Mouse (Mus musculus) embryonic facial prominence, embryonic 10.5 days (tissue): ENCODE results near the gene Usp21. TPM values are rescaled to one million over a fixed set of nuclear protein-coding genes. Genes with fewer than 3 reads are reported as not detected.

Experiments
- DNase-seq: peaks from one replicate; pipeline ENCODE4 v3.0.0-alpha.2; 2017; ENCODE audit warnings: low spot score
- H3K27ac ChIP-seq: fragments of 300-500 bp; sonication (generic); replicated peaks from 2 replicates; pipeline ENCODE4 v1.5.1; 2016; ENCODE audit warnings: mild to moderate bottlenecking
- H3K27me3 ChIP-seq: fragments of 300-500 bp; sonication (generic); replicated peaks from 2 replicates; pipeline ENCODE4 v1.6.1; 2016; ENCODE audit warnings: low read depth, mild to moderate bottlenecking; ENCODE audit not compliant: poor library complexity, severe bottlenecking
- H3K36me3 ChIP-seq: fragments of 300-500 bp; sonication (generic); replicated peaks from 2 replicates; pipeline ENCODE4 v1.6.1; 2016; ENCODE audit warnings: mild to moderate bottlenecking, moderate library complexity
- H3K4me1 ChIP-seq: fragments of 300-500 bp; sonication (generic); 2 replicates; pipeline ENCODE4 v1.6.1; 2016
- H3K4me3 ChIP-seq: fragments of 300-500 bp; sonication (generic); 2 replicates; pipeline ENCODE4 v1.5.1; 2016; ENCODE audit warnings: mild to moderate bottlenecking, moderate library complexity
- H3K9me3 ChIP-seq: fragments of 300-500 bp; sonication (generic); 2 replicates; pipeline ENCODE4 v1.6.1; 2016; ENCODE audit warnings: mild to moderate bottlenecking
- WGBS: fragments of 180-500 bp; shearing (Covaris S2); methylation state at CpG from one replicate; pipeline ENCODE4 v1.1.7; 2016; 5-methylcytosine and 5-hydroxymethylcytosine counted together
- polyA plus RNA-seq: library from polyadenylated mRNA; unstranded; fragments of >200 nt; fragmentation: Nextera tagmentation; extraction: Ambion mirVana; gene quantifications from 2 replicates; pipeline ENCODE4 v1.2.1, GENCODE M21; 2016

The Usp21 gene
- polyA plus RNA-seq, 1 experiment from 2014 or later: 107 TPM

DNA sequence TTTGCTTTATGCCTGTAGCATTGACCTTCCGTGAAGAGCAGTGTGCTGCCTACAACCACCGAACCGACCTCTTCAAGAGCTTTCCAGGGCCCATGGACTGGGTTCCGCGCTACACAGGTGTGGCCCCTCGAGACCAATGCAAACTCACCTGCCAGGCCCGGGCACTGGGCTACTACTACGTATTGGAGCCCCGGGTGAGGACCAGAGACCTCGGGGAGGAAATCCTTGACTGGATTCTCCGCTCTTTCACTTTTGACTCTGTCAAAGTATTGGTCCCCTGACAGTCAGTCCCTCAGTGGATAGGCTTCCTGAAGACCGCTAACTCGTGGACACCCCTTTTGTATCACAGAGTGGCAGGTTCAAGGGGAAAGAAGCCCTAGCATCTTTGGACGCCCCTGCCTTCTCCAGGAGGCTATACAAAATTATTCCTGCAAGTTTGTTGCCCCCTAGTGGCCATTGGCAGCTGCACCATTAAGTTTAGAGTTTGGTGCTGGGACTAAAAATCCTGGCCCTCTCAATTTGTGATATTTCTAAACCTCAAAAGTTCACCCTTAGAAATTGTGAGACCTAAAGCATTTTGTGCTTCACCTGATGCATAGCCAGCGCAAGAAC lies 30.7 kb downstream of the Usp21 start:
- Histone ChIP-seq H3K9me3 (no peaks in the 10 kb centered on the region), H3K27ac (no peak overlapping the region), H3K4me1 (peaks cover 15% of the 10 kb centered on the region), H3K27me3 (no peaks in the 10 kb centered on the region), H3K36me3 (peaks cover 66% of the 10 kb centered on the region), H3K4me3 (no peak overlapping the region)
- WGBS: 67% methylated on average over 15 of the region's 15 CpGs
- peak; percentile 71 for DNase-seq

DNA sequence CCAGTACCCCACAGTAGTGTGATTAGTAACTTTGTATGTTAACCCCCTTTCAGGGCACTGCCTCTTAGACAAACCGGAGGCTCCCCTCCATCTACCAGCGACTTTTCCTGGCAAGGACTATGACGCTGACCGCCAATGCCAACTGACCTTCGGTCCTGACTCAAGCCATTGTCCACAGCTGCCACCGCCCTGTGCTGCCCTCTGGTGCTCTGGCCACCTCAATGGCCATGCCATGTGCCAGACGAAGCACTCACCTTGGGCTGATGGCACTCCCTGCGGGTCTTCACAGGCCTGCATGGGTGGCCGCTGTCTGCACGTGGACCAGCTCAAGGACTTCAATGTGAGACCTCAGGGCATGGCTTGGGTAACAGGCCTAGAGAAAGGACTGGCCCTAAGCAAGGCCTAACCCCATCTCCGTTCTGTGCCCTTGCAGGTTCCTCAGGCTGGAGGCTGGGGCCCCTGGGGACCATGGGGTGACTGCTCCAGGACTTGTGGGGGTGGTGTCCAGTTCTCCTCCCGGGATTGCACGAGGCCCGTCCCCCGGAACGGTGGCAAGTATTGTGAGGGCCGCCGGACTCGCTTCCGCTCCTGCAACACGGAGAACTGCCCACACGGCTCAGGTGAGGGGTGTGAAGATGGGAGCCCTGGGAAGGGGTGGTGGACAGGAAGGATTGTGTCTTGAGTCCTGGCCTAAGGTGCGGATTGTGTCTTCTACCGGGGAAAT lies 31.5 kb downstream of the Usp21 start:
- peak overlapping the region; percentile 54 for H3K27ac ChIP-seq
- peaks cover 66% of the 10 kb centered on the region for H3K36me3 ChIP-seq
- no peak overlapping the region for H3K4me3 ChIP-seq
- H3K27me3 ChIP-seq: no peaks in the 10 kb centered on the region
- H3K4me1 ChIP-seq: peaks cover 21% of the 10 kb centered on the region
- 91% methylated on average over 24 of the region's 24 CpGs for WGBS
- H3K9me3 ChIP-seq: no peaks in the 10 kb centered on the region
- no peak for DNase-seq

DNA sequence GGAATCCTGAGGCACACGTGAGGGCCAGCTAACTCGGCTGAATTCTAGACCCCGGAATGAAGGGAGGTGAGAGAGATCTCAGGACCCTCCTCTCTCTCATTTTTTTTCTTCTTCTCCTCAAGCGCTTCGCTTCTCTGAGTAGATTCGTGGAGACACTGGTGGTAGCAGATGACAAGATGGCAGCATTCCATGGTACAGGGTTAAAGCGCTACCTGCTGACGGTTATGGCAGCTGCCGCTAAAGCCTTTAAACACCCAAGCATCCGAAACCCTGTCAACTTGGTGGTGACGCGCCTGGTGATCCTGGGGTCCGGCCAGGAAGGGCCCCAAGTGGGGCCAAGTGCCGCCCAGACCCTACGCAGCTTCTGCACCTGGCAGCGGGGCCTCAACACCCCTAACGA lies 35.4 kb downstream of the Usp21 start:
- Histone ChIP-seq H3K9me3 (no peaks in the 10 kb centered on the region), H3K4me3 (peak overlapping the region; percentile 61), H3K4me1 (peaks cover 60% of the 10 kb centered on the region), H3K27ac (peak overlapping the region; percentile 88), H3K36me3 (peaks cover 43% of the 10 kb centered on the region), H3K27me3 (no peaks in the 10 kb centered on the region)
- WGBS: 40% methylated on average over 17 of the region's 17 CpGs
- DNase-seq: no peak

DNA sequence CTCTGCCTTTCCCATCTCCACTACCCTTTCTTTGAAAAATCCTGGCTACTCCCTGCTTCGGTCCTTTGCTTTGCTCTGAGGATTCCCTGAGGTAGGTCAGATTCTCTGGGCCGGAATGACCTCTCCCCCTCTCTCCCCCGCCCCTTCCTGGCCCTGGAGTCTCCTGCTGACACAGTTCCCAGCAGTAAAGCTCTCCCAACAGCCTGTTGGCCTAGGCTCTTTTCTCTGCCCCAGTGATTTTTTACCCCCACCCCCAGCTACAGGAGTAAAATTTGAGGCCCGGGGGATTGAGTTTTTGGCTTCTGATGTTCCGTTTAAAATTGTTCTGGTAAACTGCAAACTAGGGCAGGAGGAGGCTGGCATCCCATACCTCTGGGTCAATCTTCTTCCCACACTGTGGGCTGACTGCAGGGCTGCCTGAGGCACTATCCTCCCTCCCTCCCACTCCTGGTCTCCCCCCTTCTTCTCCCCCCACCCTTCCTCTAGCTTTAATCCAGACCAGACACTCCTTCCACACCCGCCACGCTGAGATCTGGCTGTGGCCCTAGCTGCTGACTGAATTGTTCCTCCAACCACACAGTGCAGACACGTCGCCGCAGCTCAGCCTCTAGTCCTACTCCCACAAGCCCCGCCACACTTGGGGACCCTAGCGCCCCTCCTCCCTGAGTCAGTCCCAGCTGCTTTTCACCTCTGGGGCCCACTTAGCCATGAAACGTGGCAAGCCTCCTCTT lies 36.0 kb downstream of the Usp21 start:
- peaks cover 40% of the 10 kb centered on the region for H3K36me3 ChIP-seq
- H3K4me1 ChIP-seq: peaks cover 61% of the 10 kb centered on the region
- DNase-seq: peak; percentile 69
- H3K4me3 ChIP-seq: peak overlapping the region; percentile 61
- peak overlapping the region; percentile 88 for H3K27ac ChIP-seq
- 4% methylated on average over 13 of the region's 13 CpGs for WGBS
- no peaks in the 10 kb centered on the region for H3K27me3 ChIP-seq
- H3K9me3 ChIP-seq: no peaks in the 10 kb centered on the region

DNA sequence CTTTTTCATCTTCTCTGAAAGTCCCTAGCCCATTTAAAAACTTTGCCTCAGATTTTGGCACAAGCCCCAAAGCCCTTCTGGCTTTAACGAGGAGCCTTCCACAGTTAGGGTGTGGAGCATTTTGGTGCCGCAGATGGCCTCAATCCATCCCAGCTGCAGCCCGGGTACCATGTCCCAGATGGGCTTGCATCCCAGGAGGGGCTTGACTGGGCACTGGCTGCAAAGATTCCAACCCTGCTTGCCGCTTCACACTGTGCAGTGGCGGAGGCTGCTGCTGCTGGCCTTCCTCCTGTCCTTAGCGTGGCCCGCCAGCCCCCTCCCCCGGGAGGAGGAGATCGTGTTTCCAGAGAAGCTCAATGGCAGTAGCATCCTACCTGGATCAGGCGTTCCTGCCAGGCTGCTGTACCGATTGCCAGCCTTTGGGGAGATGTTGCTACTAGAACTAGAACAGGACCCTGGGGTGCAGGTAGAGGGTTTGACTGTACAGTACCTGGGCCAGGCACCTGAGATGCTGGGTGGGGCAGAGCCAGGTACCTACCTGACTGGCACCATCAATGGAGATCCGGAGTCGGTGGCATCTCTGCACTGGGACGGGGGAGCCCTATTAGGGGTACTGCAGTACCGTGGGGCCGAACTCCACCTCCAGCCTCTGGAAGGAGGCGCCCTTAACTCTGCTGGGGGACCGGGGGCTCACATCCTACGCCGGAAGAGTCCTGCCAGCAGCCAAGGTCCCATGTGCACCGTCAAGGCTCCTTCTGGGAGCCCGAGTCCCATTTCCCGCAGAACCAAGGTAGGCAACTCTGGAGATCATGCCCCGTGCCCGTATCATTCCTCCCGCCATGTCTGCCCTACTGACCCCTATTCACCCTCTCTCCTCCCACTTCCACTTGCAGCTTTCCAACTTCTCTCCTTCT lies 36.9 kb downstream of the Usp21 start, which contains the start of gene Ndufs2:
Gene Ndufs2, minus strand, starts transcription at position 709 of the 914 bp plus-strand sequence.
- Histone ChIP-seq H3K36me3 (peaks cover 32% of the 10 kb centered on the region), H3K4me3 (peak within 1 kb of the TSS; percentile 61), H3K27ac (peak within 1 kb of the TSS; percentile 88), H3K4me1 (peaks cover 67% of the 10 kb centered on the region), H3K27me3 (no peaks in the 10 kb centered on the region), H3K9me3 (no peaks in the 10 kb centered on the region)
- WGBS: 8% methylated on average over 26 of the region's 26 CpGs
- DNase-seq: peak; percentile 71

DNA sequence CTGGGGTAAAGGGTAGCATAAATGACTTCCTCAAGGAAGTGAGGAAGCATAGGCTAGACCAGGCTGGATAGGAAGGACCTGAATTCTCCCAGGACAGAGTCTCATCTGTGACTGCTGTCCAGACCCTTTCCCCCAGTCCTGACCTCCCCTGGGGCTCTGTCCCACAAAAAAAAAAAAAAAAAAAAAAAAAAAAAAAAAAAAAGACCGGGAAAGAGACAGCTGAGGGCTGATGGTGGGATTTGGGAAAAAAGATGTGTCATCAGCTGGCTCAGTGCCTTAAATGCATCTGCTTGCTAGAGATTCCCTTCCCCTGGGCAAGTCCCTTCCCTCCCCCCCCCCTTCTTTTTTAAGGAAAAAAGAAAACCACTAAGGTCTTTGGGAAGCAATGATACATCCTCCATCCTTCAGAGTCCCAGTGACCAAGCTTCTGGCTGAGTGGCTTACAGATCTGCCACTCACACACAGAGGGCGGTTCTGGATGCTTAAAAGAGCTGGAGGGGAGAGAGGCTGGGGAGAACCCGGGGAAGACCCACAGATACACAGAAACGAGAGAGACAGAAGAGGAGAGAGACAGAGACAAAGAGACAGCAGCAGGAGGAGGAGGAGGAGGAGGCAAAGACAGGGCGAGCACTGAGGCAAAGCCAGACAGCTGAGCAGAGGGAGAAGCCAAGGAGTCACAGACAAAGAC lies 37.7 kb downstream of the Usp21 start, which contains the start of gene Adamts4:
Gene Adamts4, plus strand, starts transcription at position 509 of the 688 bp plus-strand sequence.
- peak within 1 kb of the TSS; percentile 92 for H3K27ac ChIP-seq
- H3K36me3 ChIP-seq: peaks cover 31% of the 10 kb centered on the region
- H3K4me3 ChIP-seq: peak within 1 kb of the TSS; percentile 61
- H3K4me1 ChIP-seq: peaks cover 73% of the 10 kb centered on the region
- H3K27me3 ChIP-seq: no peaks in the 10 kb centered on the region
- 15% methylated on average over 5 of the region's 5 CpGs for WGBS
- no peaks in the 10 kb centered on the region for H3K9me3 ChIP-seq
- peak; percentile 74 for DNase-seq

DNA sequence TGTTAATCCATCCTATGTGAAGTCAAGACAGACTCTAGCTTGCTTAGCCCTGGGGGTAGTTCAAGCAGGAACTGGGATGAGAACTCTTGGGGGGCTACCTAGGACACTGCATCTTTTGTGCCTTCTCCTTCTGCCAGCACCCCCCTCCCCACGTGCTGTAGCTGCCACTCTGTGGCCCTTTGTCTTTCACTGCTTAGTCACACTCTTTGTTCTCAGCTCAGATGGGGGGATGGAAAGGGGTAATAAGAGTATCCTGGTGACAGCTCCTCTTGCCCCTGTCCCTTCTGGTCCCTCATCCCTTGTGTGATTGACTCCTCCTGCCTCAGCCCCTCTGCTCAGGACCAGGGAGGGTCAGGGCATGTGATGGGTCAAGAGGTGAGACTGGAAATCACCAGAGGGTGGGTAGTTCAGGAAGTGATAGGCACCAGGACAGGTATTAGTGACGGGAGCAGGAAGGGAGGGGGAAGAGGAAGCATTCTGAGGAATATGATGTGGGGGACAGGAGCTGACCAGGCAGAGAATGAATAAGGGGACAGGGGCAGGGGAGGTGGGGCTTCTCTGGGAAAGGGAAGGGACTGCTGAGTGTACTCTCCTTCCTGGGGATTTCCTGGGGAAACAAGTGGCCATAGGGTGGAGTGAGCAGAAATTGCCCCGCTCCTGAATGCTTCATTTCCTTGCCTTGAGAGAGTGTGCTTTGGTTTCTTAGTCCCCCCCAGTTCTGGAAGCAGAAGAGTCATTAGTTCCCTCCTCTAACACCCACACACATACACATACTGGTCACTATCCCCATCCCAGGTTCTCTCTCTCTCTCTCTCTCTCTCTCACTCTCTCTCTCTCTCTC lies 39.2 kb downstream of the Usp21 start:
- Histone ChIP-seq H3K4me3 (peak overlapping the region; percentile 84; the same call in 1 of the 2 replicates), H3K9me3 (no peaks in the 10 kb centered on the region), H3K27ac (peak overlapping the region; percentile 92), H3K36me3 (peaks cover 28% of the 10 kb centered on the region), H3K27me3 (no peaks in the 10 kb centered on the region), H3K4me1 (peaks cover 73% of the 10 kb centered on the region)
- peak; percentile 29 for DNase-seq
- WGBS: 22% methylated on average over 3 of the region's 3 CpGs

DNA sequence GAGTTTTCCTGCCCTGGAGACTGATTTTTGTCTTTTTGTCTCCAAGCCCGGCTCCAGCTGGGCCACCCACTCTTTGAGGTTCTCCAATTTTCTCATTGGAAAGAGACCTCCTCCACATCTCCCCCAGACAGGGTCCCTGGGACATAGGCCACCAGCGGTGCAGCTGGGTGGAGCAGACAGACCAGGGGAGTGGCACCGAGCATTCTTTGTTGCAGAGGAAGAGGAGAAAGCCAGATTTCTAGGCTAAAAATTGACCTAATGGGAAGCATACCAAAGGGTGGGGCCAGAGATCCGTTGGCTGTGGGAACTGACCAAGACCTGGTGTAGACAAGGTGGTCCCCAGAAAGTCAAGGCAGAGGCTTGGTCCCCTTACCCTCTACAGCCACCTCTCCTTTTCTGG lies 39.9 kb downstream of the Usp21 start:
- H3K4me3 ChIP-seq: peak overlapping the region; percentile 84
- H3K4me1 ChIP-seq: peaks cover 69% of the 10 kb centered on the region
- H3K36me3 ChIP-seq: peaks cover 29% of the 10 kb centered on the region
- peak; percentile 21 for DNase-seq
- no peaks in the 10 kb centered on the region for H3K9me3 ChIP-seq
- no peaks in the 10 kb centered on the region for H3K27me3 ChIP-seq
- H3K27ac ChIP-seq: peak overlapping the region; percentile 92
- WGBS: 21% methylated on average over 4 of the region's 4 CpGs

DNA sequence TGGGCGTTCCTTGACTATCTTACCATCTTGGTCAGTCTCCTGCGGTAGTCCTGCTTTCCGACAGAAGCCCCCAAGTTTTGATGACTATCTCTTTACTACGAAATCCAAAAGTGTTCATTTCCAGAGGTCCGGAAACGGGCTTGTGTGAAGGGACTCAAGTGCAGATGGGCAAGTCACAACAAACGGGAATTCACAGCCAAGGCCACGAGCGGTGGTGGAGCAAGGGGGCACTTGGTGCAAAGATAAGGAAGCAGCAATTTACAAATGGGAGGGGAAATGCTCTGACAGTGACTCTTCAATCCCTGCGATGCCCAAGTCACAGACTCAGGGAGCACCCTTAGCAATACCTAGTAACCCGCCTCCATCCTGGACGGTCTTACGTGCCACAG lies 40.3 kb downstream of the Usp21 start:
- no peaks in the 10 kb centered on the region for H3K27me3 ChIP-seq
- no peaks in the 10 kb centered on the region for H3K9me3 ChIP-seq
- H3K36me3 ChIP-seq: peaks cover 31% of the 10 kb centered on the region
- peak overlapping the region; percentile 84 for H3K4me3 ChIP-seq
- WGBS: 12% methylated on average over 13 of the region's 13 CpGs
- peaks cover 64% of the 10 kb centered on the region for H3K4me1 ChIP-seq
- H3K27ac ChIP-seq: peak overlapping the region; percentile 92
- no peak for DNase-seq

DNA sequence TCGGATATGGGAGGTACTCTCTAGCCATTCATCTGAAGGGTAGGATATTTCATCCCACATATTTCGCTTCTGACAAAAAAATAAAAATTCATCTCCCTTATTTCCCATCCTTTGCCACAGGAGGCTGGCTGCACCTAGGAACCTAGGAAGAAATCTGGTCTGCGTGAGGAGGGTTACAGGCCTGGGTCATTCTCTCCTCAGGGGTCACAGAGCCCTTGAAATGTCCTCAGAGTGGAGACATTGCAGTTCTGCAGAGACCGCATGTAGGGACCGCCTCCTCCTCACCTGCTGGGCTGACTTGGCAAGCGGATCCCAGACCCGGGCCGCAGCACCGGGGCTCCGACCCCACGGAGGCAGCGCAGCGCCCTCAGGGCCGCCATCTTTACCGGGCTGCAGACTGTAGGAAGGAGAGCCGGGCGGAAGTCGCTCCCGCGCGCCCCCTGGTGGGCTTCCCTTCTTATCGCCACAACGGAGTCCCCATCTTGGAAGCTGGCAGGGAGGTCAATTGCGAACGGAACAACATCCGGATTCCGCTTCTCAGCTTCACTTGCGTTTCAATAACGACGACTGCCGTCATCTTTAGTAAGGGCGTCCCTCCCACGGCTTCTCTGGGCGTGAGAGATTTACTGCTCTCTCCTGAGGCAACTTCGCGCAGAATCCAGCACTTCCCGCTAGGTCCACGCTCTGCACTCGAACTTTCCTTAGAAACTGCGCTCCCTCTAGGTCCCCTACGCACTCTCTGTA lies 40.9 kb downstream of the Usp21 start:
- DNase-seq: peak; percentile 99
- Histone ChIP-seq H3K4me1 (peaks cover 58% of the 10 kb centered on the region), H3K36me3 (peaks cover 36% of the 10 kb centered on the region), H3K27ac (peak overlapping the region; percentile 92), H3K9me3 (no peaks in the 10 kb centered on the region), H3K4me3 (peak overlapping the region; percentile 84), H3K27me3 (no peaks in the 10 kb centered on the region)
- WGBS: under 1% methylated on average over 41 of the region's 41 CpGs
